Mouse (Mus musculus): ENCODE measurements at regions not wholly inside any gene's neighbourhood (a gene's known extent, or its start where the extent isn't known, plus 50 kb on each side); places are given as distances from the start of the nearest gene placed in this dataset.
"Not testable (repeated sequence)": the region's sequence is repeated elsewhere in the genome, so short reads cannot be mapped to it uniquely, and the experiment has no call there.

DNA sequence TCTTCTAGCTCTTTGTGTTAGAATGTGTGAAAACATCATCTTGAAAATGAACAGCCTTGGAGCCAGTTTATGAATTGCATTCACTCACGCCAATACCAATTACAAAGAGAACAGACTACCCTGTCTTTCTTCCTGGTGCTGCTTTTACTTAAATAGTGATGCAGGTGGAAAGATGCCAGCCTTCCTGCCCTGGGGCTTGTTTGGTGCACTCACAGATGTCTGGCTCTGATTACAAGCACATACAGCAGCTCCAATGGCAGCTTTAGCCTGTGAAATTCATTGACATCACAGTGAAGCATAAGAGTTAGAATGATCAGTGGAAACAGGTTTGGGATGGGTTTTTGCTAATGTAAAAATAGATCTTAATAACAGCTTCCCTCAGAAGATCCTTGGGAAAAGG is 1579.1 kb downstream of the Efna5 start:
- H3K27ac ChIP-seq (ENCODE audit: low read depth, low read length), result no peak overlapping the region
- WGBS, result 36% methylated on average over 1 of the region's 1 CpGs

DNA sequence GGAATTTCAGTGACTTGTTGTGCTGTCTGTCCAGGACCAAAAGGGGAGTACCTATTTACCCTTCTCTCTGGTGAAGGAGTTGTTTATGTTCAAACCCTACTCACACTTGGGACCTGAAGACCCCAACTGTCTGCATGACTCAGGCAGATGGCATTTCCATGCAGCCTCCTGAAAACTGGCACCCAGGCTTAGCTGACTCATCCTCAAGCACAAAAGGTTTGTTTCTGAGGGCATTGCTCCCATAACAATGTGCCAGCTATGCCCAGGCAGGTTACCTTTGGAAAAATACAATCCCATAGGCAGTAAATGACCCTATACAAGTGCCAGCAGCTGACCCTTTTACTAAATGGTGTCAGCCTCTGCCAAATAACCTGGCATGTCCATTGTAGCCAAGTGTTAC is 1579.9 kb downstream of the Efna5 start:
- TF ChIP-seq CTCF (IDR thresholded peaks at IDR 0.05), result no peak
- Histone ChIP-seq H3K9ac (replicated peaks; ENCODE audit: low read length, poor library complexity, severe bottlenecking) (no peak overlapping the region), H3K27me3 (ENCODE audit: insufficient read depth, low read length) (no peaks in the 10 kb centered on the region), H3K4me2 (ENCODE audit: low read depth, low read length, poor library complexity, severe bottlenecking) (no peak overlapping the region), H3K4me3 (ENCODE audit: low read depth, low read length) (no peak overlapping the region), H3K4me1 (ENCODE audit: insufficient read depth, low read length) (no peaks in the 10 kb centered on the region), H3K27ac (ENCODE audit: low read depth, low read length) (no peak overlapping the region), H3K36me3 (ENCODE audit: insufficient read depth, low read length) (no peaks in the 10 kb centered on the region), H3K9me3 (ENCODE audit: low read length) (no peaks in the 10 kb centered on the region)
- DNase-seq (ENCODE audit: low spot score) (peak; percentile 6), ATAC-seq (ENCODE audit: low FRiP score) (no peak)

More for the DNA sequence above, 1579.1 kb downstream of the Efna5 start:
- Histone ChIP-seq H3K9me3 (ENCODE audit: low read length) (no peaks in the 10 kb centered on the region), H3K36me3 (ENCODE audit: insufficient read depth, low read length) (no peaks in the 10 kb centered on the region), H3K4me1 (ENCODE audit: insufficient read depth, low read length) (no peaks in the 10 kb centered on the region), H3K27me3 (ENCODE audit: insufficient read depth, low read length) (no peaks in the 10 kb centered on the region), H3K4me3 (ENCODE audit: low read depth, low read length) (no peak overlapping the region), H3K9ac (replicated peaks; ENCODE audit: low read length, poor library complexity, severe bottlenecking) (no peak overlapping the region), H3K4me2 (ENCODE audit: low read depth, low read length, poor library complexity, severe bottlenecking) (no peak overlapping the region)
- DNase-seq (ENCODE audit: low spot score) (peak; percentile 79), ATAC-seq (ENCODE audit: low FRiP score) (peak; percentile 34; the same call in 1 of the 2 replicates)
- no peak for TF ChIP-seq CTCF (IDR thresholded peaks at IDR 0.05)

DNA sequence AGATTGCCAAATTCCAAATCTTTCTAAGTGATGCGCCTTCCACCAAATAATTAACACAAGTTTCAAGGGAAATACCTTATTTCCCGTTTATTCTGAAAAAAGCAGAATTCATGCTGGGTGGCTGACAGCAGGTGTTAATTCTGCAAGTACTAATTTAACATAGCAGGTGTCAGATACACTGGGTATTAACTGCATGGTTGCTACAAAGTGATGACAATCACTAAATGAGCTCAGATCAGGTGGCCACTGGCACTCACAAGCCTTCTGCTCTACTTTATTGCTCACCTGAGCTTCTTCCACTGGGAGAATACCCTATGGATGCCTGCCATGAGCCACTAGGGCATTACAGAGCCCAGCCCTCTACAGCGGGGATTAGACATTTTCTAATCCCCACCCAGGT is 1590.0 kb downstream of the Efna5 start:
- DNase-seq (ENCODE audit: low spot score) (peak; percentile 37), ATAC-seq (ENCODE audit: low FRiP score) (no peak)
- Histone ChIP-seq H3K36me3 (ENCODE audit: insufficient read depth, low read length) (no peaks in the 10 kb centered on the region), H3K4me1 (ENCODE audit: insufficient read depth, low read length) (no peaks in the 10 kb centered on the region), H3K4me3 (ENCODE audit: low read depth, low read length) (no peak overlapping the region), H3K27me3 (ENCODE audit: insufficient read depth, low read length) (no peaks in the 10 kb centered on the region), H3K27ac (ENCODE audit: low read depth, low read length) (no peak overlapping the region), H3K9ac (replicated peaks; ENCODE audit: low read length, poor library complexity, severe bottlenecking) (no peak overlapping the region), H3K4me2 (ENCODE audit: low read depth, low read length, poor library complexity, severe bottlenecking) (no peak overlapping the region), H3K9me3 (ENCODE audit: low read length) (no peaks in the 10 kb centered on the region)
- TF ChIP-seq CTCF (IDR thresholded peaks at IDR 0.05), result no peak
- WGBS, result 72% methylated on average over 3 of the region's 3 CpGs

DNA sequence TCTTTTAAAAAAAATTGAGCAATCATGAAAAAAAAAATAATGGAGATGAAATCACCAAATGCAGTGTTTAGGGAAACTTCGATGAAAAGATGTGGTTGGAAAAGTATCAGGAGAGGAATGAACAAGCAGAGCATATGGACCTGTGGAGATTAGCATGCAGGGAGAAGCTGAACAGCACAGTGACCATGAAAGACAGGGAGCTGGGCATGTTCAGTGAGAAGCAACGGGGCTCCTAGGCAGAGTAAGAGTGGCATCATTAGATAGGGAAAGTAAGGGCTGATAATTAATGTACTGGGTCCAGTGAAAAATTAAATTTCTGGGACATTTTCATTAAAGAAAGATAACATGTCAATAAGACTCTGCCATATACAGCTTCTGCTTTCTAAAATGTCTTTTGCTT is 1592.5 kb downstream of the Efna5 start:
- H3K9ac ChIP-seq (replicated peaks; ENCODE audit: low read length, poor library complexity, severe bottlenecking), result no peak overlapping the region
- WGBS, result 62% methylated on average over 2 of the region's 2 CpGs
- no peak for TF ChIP-seq CTCF (IDR thresholded peaks at IDR 0.05)
- H3K4me1 ChIP-seq (ENCODE audit: insufficient read depth, low read length), result no peaks in the 10 kb centered on the region
- DNase-seq (ENCODE audit: low spot score), result peak; percentile 9
- H3K4me2 ChIP-seq (ENCODE audit: low read depth, low read length, poor library complexity, severe bottlenecking), result no peak overlapping the region
- no peaks in the 10 kb centered on the region for H3K27me3 ChIP-seq (ENCODE audit: insufficient read depth, low read length)
- H3K9me3 ChIP-seq (ENCODE audit: low read length), result no peaks in the 10 kb centered on the region
- H3K27ac ChIP-seq (ENCODE audit: low read depth, low read length), result no peak overlapping the region
- no peak overlapping the region for H3K4me3 ChIP-seq (ENCODE audit: low read depth, low read length)
- no peak for ATAC-seq (ENCODE audit: low FRiP score)
- no peaks in the 10 kb centered on the region for H3K36me3 ChIP-seq (ENCODE audit: insufficient read depth, low read length)

DNA sequence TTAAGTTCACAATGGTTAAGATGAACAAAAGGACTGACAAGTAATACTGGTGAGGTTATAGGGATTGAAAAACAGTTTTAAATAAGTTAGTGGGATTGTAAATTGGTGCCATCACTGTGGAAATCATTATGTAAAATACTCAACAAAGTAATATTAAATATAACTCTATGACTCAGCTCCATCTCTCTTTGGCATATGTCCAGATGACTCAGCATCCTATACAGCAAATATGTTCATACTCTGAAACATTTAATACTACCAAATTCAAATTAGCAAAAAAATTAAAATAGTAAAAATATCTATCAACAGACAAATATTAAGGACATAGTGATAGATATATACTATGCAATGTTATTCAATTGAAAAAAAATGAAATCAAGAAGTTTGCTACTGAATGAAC is 1607.5 kb downstream of the Efna5 start:
- Histone ChIP-seq H3K4me3 (ENCODE audit: low read depth, low read length) (no peak overlapping the region), H3K9me3 (ENCODE audit: low read length) (no peaks in the 10 kb centered on the region), H3K4me2 (ENCODE audit: low read depth, low read length, poor library complexity, severe bottlenecking) (no peak overlapping the region), H3K27ac (ENCODE audit: low read depth, low read length) (no peak overlapping the region), H3K36me3 (ENCODE audit: insufficient read depth, low read length) (no peaks in the 10 kb centered on the region), H3K9ac (replicated peaks; ENCODE audit: low read length, poor library complexity, severe bottlenecking) (no peak overlapping the region), H3K27me3 (ENCODE audit: insufficient read depth, low read length) (no peaks in the 10 kb centered on the region), H3K4me1 (ENCODE audit: insufficient read depth, low read length) (no peaks in the 10 kb centered on the region)
- DNase-seq (ENCODE audit: low spot score) (no peak), ATAC-seq (ENCODE audit: low FRiP score) (no peak)
- no peak for TF ChIP-seq CTCF (IDR thresholded peaks at IDR 0.05)

DNA sequence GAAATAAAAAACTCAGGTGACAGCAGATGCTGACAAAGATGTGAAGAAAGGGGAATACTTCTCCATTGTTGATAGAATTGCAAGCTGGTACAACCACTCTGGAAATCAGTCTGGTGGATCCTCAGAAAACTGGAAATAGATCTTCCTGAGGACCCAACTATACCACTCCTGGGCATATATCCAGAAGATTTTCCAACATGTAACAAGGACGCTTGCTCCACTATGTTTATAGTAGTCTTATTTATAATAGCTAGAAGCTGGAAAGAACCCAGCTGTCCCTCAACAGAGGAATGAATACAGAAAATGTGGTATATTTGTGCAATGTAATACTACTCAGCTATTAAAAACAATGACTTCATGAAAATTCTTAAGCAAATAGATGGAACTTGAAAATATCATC is 1624.6 kb downstream of the Efna5 start:
- H3K36me3 ChIP-seq (ENCODE audit: insufficient read depth, low read length); H3K4me1 ChIP-seq (ENCODE audit: insufficient read depth, low read length); ATAC-seq (ENCODE audit: low FRiP score); H3K4me3 ChIP-seq (ENCODE audit: low read depth, low read length); H3K9ac ChIP-seq (replicated peaks; ENCODE audit: low read length, poor library complexity, severe bottlenecking); DNase-seq (ENCODE audit: low spot score); H3K27me3 ChIP-seq (ENCODE audit: insufficient read depth, low read length); H3K4me2 ChIP-seq (ENCODE audit: low read depth, low read length, poor library complexity, severe bottlenecking); H3K9me3 ChIP-seq (ENCODE audit: low read length); H3K27ac ChIP-seq (ENCODE audit: low read depth, low read length): not testable (repeated sequence)
- WGBS, result 85% methylated on average over 1 of the region's 1 CpGs

DNA sequence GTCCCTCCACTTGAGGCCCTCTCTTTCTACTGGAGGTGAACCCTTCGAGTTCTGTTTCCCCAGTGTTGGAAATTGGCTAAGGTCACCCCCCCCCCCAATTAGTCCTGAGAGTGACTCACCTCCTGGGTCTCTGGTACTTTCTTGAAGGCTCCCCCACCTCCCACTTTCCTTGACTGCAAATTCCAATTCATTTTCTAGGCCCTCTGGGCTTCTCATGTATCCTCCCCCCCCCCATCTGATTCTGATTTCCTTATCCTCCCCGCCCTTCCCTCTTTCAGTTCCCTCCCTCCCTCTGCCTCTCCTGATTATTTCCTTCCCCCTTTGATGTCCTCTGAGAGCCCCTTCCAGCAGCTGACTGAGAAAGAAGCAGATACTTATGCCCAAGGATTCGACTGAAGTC is 1632.7 kb downstream of the Efna5 start:
- 61% methylated on average over 3 of the region's 3 CpGs for WGBS
- H3K4me3 ChIP-seq (ENCODE audit: low read depth, low read length), result no peak overlapping the region
- no peak for TF ChIP-seq CTCF (IDR thresholded peaks at IDR 0.05)
- H3K9ac ChIP-seq (replicated peaks; ENCODE audit: low read length, poor library complexity, severe bottlenecking), result no peak overlapping the region
- no peaks in the 10 kb centered on the region for H3K4me1 ChIP-seq (ENCODE audit: insufficient read depth, low read length)
- DNase-seq (ENCODE audit: low spot score), result no peak
- no peak for ATAC-seq (ENCODE audit: low FRiP score)
- no peak overlapping the region for H3K27ac ChIP-seq (ENCODE audit: low read depth, low read length)
- H3K36me3 ChIP-seq (ENCODE audit: insufficient read depth, low read length), result no peaks in the 10 kb centered on the region
- no peaks in the 10 kb centered on the region for H3K9me3 ChIP-seq (ENCODE audit: low read length)
- H3K27me3 ChIP-seq (ENCODE audit: insufficient read depth, low read length), result no peaks in the 10 kb centered on the region
- no peak overlapping the region for H3K4me2 ChIP-seq (ENCODE audit: low read depth, low read length, poor library complexity, severe bottlenecking)
